Mouse (Mus musculus) frontal cortex, adult (tissue): ENCODE results near the gene Trappc6a.

Experiments used
- ATAC-seq: cut with Nextera tagmentation; 2 replicates; pipeline ENCODE4 v1.9.2; 2017; ENCODE audit warnings: mild to moderate bottlenecking, moderate library complexity, mixed read lengths; ENCODE audit not compliant: low TSS enrichment

Gene Trappc6a

DNA sequence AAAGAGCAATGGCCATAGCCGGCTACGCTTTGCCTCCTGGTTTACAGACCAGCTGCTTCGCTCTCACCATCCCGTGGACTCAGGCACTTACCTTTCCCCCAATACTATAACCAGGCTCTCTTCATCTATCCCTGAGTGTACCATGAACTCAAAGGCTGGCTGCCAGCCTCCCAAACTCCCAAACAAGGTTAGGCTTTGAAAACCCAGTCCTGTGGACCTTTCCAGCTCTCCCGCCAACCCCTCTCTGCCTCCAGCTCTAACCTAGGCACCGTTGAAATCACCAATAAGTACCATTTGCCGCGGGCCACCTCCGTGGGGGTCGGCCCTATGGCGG is 53.2 kb downstream of the Trappc6a start:
- ATAC-seq, result 0 out of 2 replicates have a peak, but pooled peaks have one; percentile 2

DNA sequence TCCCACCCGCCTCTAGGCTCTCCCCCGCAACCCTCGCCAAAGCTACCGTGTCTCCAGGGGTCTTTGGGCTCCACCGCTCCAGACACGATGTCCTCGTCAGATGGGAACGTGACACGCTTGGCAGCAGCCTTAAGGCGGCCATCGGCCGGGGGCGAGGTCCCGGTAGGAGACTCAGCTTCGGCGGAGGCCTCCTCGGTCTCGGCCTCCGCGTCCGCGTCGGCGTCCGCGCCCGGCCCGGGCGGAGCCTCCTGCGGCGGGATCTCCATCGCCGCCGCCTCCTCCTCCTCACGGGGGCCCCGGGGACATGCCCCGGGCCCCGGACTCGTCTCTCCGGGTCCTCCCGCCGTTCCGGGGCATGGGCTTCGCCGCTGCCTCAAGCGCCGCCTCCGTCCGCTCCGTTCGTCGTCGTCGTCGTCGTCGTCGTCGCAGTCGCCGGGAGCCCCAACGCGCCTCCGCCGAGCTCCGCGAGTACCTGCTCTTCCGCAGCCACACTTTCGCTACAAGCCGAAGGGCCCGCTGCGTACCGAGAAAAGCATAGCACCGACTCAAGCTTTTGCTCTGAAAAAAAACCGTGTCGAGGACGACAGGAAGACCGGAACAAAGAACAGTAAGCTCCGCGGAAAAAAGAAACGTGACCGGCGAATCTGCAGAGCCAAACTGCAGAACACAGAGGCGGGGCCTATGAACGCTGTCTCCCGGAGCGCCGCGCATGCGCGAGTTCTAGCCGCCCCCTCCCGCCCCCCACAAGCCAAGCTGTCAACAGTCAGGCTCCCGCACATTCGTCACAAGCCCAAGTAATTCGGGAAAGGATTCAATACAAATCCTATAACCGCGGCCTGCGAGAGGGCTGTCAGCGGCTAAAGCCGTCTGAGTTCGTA is 53.8 kb downstream of the Trappc6a start:
- ATAC-seq, result peak; percentile 71

DNA sequence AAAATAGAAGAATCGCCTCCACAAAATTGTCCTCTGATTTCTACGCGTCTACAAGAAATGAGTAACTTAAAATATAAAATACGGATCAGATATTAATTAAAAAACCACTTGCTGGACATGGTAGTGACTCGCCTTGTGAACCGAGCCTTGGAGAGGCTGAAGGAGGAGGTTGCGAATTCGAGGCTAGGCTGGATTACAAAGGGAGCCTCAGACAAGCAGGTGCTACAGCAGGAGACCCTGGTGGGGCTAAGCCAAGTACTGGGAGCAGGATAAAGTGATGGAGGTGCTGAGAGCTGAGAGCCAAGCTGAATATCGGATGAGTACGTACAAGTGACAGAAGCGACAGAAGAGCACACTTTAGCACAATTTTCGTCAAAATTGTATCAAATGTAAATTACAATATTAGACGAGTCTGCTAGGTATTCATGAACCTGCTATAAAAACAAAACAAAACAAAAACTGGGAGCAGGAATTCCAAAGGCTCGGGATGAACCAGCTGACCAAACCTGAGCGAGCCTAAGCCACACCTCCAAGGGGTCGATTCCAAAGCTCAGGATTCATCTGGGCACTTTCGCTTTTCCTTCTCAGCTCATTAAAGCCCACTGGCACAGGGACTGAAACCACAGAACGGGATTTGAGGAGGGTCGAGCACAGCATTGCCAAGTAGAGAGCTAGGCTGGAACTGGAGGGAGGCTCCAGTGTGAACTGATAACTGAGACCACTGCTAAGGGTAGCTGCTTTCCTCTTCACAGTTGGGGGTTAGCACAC is 54.6 kb downstream of the Trappc6a start, which contains the start of gene Ppp1r37:
TSS of gene Ppp1r37 (minus strand) at position 434 of the 768 bp plus-strand sequence.
- ATAC-seq, result no peak

DNA sequence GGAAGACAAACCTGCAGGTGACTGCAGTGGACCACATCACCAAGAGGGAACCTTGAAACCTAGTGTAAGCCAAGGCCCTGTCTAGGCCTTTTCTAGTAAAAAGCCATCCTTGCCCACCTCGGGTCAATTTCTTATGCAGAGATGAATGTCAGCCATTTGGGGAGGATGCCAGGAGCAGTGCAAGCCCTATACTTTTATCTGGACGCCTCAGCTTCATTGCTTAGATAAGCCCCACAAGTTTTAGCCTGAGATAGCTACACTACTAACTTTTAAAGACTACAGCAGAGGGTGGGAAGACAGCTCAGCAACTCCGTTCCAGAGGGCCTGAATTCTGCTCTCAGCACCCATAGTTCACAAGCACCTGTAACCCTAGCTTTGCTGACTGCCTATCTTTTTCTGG is 55.7 kb downstream of the Trappc6a start:
- ATAC-seq, result no peak

DNA sequence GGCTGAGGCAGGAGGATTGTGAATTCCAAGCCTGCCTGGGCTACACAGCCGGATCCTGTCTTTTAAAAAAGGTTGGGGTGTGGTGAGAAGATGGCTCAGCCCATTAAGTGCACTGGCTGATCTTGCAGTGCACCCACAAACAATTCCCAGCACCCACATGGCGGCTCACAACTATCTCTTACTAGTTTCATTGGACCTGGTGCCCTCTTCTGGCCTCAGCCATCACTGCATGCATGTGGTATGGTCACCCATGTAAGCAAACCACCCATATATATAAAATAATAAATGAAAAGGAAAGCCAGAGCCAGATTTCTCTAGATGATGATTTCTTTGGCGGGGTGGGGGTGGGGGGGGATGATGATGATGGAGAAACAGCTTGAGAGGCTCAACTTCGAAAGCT is 56.3 kb downstream of the Trappc6a start:
- no peak for ATAC-seq
